Mouse (Mus musculus): ENCODE measurements at regions not wholly inside any gene's neighbourhood (a gene's known extent, or its start where the extent isn't known, plus 50 kb on each side); places are given as distances from the start of the nearest gene placed in this dataset.
"Not testable (repeated sequence)": the region's sequence is repeated elsewhere in the genome, so short reads cannot be mapped to it uniquely, and the experiment has no call there.

DNA sequence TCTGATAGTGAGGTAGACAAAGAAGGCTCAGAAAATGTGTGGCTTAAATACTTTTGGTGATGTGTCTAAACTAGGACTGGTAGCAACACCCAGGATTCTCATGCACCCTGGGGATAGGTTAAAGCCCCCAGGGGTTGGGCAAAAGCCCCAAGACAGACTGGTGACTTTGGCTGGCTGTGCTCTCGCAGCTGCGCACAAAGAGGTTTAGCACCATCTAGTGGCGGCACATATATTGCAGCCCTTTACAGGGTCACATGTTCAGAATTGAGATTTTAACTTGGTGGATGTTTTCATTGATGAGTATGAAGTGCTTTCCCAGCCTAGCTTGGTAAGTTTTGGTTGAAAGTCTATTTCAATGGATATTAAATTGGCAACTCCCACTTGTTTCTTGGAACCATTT, 167.3 kb downstream of the Gm44 start:
- H3K9ac ChIP-seq (ENCODE audit: insufficient read depth, low read depth, low read length, poor library complexity, severe bottlenecking); H3K4me3 ChIP-seq (ENCODE audit: insufficient read depth in 1 of 2, low read depth in 1 of 2, low read length in 2 of 2, poor library complexity in 1 of 2, severe bottlenecking in 1 of 2); in situ Hi-C loops (cut with MboI; ENCODE audit: low sequenced_read_pairs in 2 of 2, unreplicated experiment in 2 of 2); H3K36me3 ChIP-seq (ENCODE audit: control insufficient read depth, insufficient read depth, low read length, poor library complexity, severe bottlenecking); H3K4me1 ChIP-seq (ENCODE audit: control insufficient read depth in 2 of 2, insufficient read depth in 2 of 2, low read length in 2 of 2, poor library complexity in 1 of 2); H3K9me3 ChIP-seq (ENCODE audit: control insufficient read depth, insufficient read depth, low read depth, low read length); H3K27ac ChIP-seq (ENCODE audit: insufficient read depth, low read depth, low read length, poor library complexity, severe bottlenecking): not testable (repeated sequence)
- peak; percentile 4 for DNase-seq (ENCODE audit: low read depth, low spot score)

DNA sequence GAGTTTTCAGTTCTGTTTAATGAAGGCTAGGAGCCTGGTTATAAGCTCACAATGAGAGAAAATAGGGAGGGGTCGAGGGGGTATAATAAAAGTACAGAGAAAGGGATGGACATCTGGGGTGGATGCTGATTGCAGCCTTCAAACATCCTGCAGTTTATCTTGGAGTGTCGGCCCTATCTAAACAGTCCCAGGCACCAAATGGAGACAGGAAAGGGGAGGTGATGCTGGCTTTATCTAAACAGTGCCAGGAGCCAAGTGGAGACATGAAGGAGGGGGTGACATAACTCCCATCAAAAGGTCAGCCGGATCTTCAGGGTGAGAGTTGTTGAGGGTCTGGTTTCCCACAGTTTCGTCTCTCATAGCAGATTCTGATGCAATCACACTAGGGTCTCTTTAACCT, 193.2 kb downstream of the Gm44 start:
- H3K27ac ChIP-seq (ENCODE audit: insufficient read depth, low read depth, low read length, poor library complexity, severe bottlenecking); in situ Hi-C loops (cut with MboI; ENCODE audit: low sequenced_read_pairs in 2 of 2, unreplicated experiment in 2 of 2): not testable (repeated sequence)

More for the DNA sequence above, 193.2 kb downstream of the Gm44 start:
- DNase-seq (ENCODE audit: low read depth, low spot score); H3K4me1 ChIP-seq (ENCODE audit: control insufficient read depth in 2 of 2, insufficient read depth in 2 of 2, low read length in 2 of 2, poor library complexity in 1 of 2); H3K9me3 ChIP-seq (ENCODE audit: control insufficient read depth, insufficient read depth, low read depth, low read length); H3K36me3 ChIP-seq (ENCODE audit: control insufficient read depth, insufficient read depth, low read length, poor library complexity, severe bottlenecking); H3K9ac ChIP-seq (ENCODE audit: insufficient read depth, low read depth, low read length, poor library complexity, severe bottlenecking); H3K4me3 ChIP-seq (ENCODE audit: insufficient read depth in 1 of 2, low read depth in 1 of 2, low read length in 2 of 2, poor library complexity in 1 of 2, severe bottlenecking in 1 of 2): not testable (repeated sequence)
